ENCODE assay signal across 8 mouse cellular contexts in the genomic region with DNA sequence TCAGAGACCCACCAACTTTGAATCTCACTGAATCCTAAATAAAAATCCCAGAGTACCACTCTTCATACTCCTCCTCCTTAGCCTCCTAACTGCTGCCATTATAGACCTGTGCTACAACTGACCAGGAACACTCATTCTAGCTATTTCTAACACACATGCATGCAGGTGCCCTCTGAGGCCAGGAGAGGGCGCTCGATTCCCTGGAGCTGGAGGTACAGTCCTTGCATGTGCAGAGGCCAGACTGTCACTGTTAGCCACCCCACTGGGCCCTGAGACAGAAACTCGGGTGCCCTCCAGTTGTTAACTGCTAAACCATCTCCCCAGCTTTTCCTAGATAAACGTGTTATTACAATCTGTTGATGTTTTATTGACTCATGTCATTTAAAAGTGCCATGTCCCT. TPM values are rescaled to one million over a fixed set of nuclear protein-coding genes. Genes with fewer than 3 reads are reported as not detected.
DNase-seq lines count a peak whose midpoint lies in the region; ATAC-seq and TF ChIP-seq lines count a peak whose summit lies in the region.

No protein-coding gene starts in this region.

- DNase-seq in forebrain, postnatal 0 days = no peak
- DNase-seq in midbrain, postnatal 0 days (ENCODE audit: low spot score) = peak; percentile 25
- DNase-seq in midbrain, embryonic 11.5 days (ENCODE audit: low spot score, missing footprints) = no peak
- DNase-seq in neural tube, embryonic 11.5 days (ENCODE audit: low spot score) = peak; percentile 42
- DNase-seq in ovary, postnatal 10 days (ENCODE audit: low spot score) = no peak
- no peak for DNase-seq in layer of hippocampus, adult 9-11 months

- no peaks in the 10 kb centered on the region for H3K27me3 ChIP-seq in forebrain, postnatal 0 days (ENCODE audit: insufficient read depth, low read length)
- no peaks in the 10 kb centered on the region for H3K27me3 ChIP-seq in forebrain, embryonic 16.5 days (replicated peaks; ENCODE audit: control insufficient read depth, insufficient read depth, low read length)
- H3K27me3 ChIP-seq in midbrain, postnatal 0 days (ENCODE audit: insufficient read depth, low read length) = no peaks in the 10 kb centered on the region
- H3K27me3 ChIP-seq in midbrain, embryonic 11.5 days (ENCODE audit: control insufficient read depth, insufficient read depth, low read length) = no peaks in the 10 kb centered on the region
- no peaks in the 10 kb centered on the region for H3K27me3 ChIP-seq in neural tube, embryonic 11.5 days (ENCODE audit: control insufficient read depth, insufficient read depth, low read length)

- WGBS in forebrain, postnatal 0 days = 43% methylated on average over 4 of the region's 4 CpGs
- 40% methylated on average over 4 of the region's 4 CpGs for WGBS in forebrain, embryonic 16.5 days
- 40% methylated on average over 4 of the region's 4 CpGs for WGBS in midbrain, postnatal 0 days
- 43% methylated on average over 4 of the region's 4 CpGs for WGBS in midbrain, embryonic 11.5 days
- 40% methylated on average over 4 of the region's 4 CpGs for whole genome bisulfite sequencing in neural tube, embryonic 11.5 days

- no peak overlapping the region for H3K27ac ChIP-seq in forebrain, postnatal 0 days (ENCODE audit: low read depth, low read length)
- no peak overlapping the region for H3K27ac ChIP-seq in forebrain, embryonic 16.5 days (ENCODE audit: low read length)
- H3K27ac ChIP-seq in midbrain, postnatal 0 days (ENCODE audit: low read depth, low read length) = no peak overlapping the region
- no peak overlapping the region for H3K27ac ChIP-seq in midbrain, embryonic 11.5 days (ENCODE audit: low read depth, low read length)
- no peak overlapping the region for H3K27ac ChIP-seq in cortical plate, adult 2 months (ENCODE audit: insufficient read depth, low read length)
- no peak overlapping the region for H3K27ac ChIP-seq in neural tube, embryonic 11.5 days (ENCODE audit: low read depth, low read length)

- TF ChIP-seq POLR2A in cortical plate, adult 2 months (IDR thresholded peaks at IDR 0.05; ENCODE audit: extremely low read depth, insufficient read depth, low read length) = no peak

- peaks cover 6% of the 10 kb centered on the region for H3K4me1 ChIP-seq in forebrain, postnatal 0 days (ENCODE audit: insufficient read depth)
- peaks cover 12% of the 10 kb centered on the region for H3K4me1 ChIP-seq in forebrain, embryonic 16.5 days (replicated peaks; ENCODE audit: control insufficient read depth, insufficient read depth, low read length)
- H3K4me1 ChIP-seq in midbrain, postnatal 0 days (ENCODE audit: insufficient read depth, low read length) = 0 out of 2 replicates have a peak, but pooled peaks cover 2% of the 10 kb centered on the region
- H3K4me1 ChIP-seq in midbrain, embryonic 11.5 days (ENCODE audit: control insufficient read depth, insufficient read depth, low read length) = peaks cover 3% of the 10 kb centered on the region; the same call in 1 of the 2 replicates
- peaks cover 2% of the 10 kb centered on the region; the same call in 1 of the 2 replicates for H3K4me1 ChIP-seq in cortical plate, adult 2 months (ENCODE audit: control insufficient read depth, insufficient read depth, low read length)
- peaks cover 11% of the 10 kb centered on the region for H3K4me1 ChIP-seq in neural tube, embryonic 11.5 days (ENCODE audit: control insufficient read depth, insufficient read depth, low read length)

- H3K36me3 ChIP-seq in forebrain, postnatal 0 days (ENCODE audit: insufficient read depth) = peaks cover 11% of the 10 kb centered on the region; the same call in 1 of the 2 replicates
- H3K36me3 ChIP-seq in forebrain, embryonic 16.5 days (ENCODE audit: control insufficient read depth, insufficient read depth) = no peaks in the 10 kb centered on the region
- peaks cover 9% of the 10 kb centered on the region; the same call in 1 of the 2 replicates for H3K36me3 ChIP-seq in midbrain, postnatal 0 days (ENCODE audit: insufficient read depth, low read length)
- H3K36me3 ChIP-seq in midbrain, embryonic 11.5 days (ENCODE audit: control insufficient read depth, insufficient read depth, low read length) = no peaks in the 10 kb centered on the region
- no peaks in the 10 kb centered on the region; the same call in 1 of the 2 replicates for H3K36me3 ChIP-seq in neural tube, embryonic 11.5 days (ENCODE audit: control insufficient read depth, insufficient read depth, low read length)

- ATAC-seq in forebrain, postnatal 0 days = no peak
- ATAC-seq in forebrain, embryonic 16.5 days = no peak
- no peak for ATAC-seq in midbrain, postnatal 0 days (ENCODE audit: low FRiP score)
- no peak for ATAC-seq in midbrain, embryonic 11.5 days (ENCODE audit: low FRiP score)
- no peak for ATAC-seq in neural tube, embryonic 11.5 days (ENCODE audit: insufficient read depth, low FRiP score, low TSS enrichment)

- H3K4me3 ChIP-seq in forebrain, postnatal 0 days (ENCODE audit: low read depth, low read length) = no peak overlapping the region
- no peak overlapping the region for H3K4me3 ChIP-seq in forebrain, embryonic 16.5 days (replicated peaks; ENCODE audit: low read length)
- H3K4me3 ChIP-seq in midbrain, postnatal 0 days (ENCODE audit: low read depth, low read length) = no peak overlapping the region
- H3K4me3 ChIP-seq in midbrain, embryonic 11.5 days (ENCODE audit: low read depth, low read length) = no peak overlapping the region
- H3K4me3 ChIP-seq in cortical plate, adult 2 months (ENCODE audit: insufficient read depth, low read length) = no peak overlapping the region
- no peak overlapping the region for H3K4me3 ChIP-seq in neural tube, embryonic 11.5 days (ENCODE audit: low read depth, low read length)

- no peak overlapping the region for H3K4me2 ChIP-seq in forebrain, postnatal 0 days (ENCODE audit: low read depth)
- H3K4me2 ChIP-seq in forebrain, embryonic 16.5 days (ENCODE audit: low read length) = no peak overlapping the region
- H3K4me2 ChIP-seq in midbrain, postnatal 0 days (ENCODE audit: low read depth, low read length, poor library complexity, severe bottlenecking) = no peak overlapping the region
- no peak overlapping the region for H3K4me2 ChIP-seq in midbrain, embryonic 11.5 days
- H3K4me2 ChIP-seq in neural tube, embryonic 11.5 days (ENCODE audit: low read depth) = no peak overlapping the region

- H3K9me3 ChIP-seq in forebrain, postnatal 0 days (ENCODE audit: low read length) = no peaks in the 10 kb centered on the region
- H3K9me3 ChIP-seq in forebrain, embryonic 16.5 days (ENCODE audit: control insufficient read depth, low read length) = no peaks in the 10 kb centered on the region
- H3K9me3 ChIP-seq in midbrain, postnatal 0 days (ENCODE audit: low read length) = no peaks in the 10 kb centered on the region
- H3K9me3 ChIP-seq in midbrain, embryonic 11.5 days (ENCODE audit: control insufficient read depth, low read length) = no peaks in the 10 kb centered on the region
- H3K9me3 ChIP-seq in neural tube, embryonic 11.5 days (ENCODE audit: control insufficient read depth, low read length) = no peaks in the 10 kb centered on the region

- peak; percentile 67 for TF ChIP-seq CTCF in forebrain, postnatal 0 days (IDR thresholded peaks at IDR 0.05; ENCODE audit: low read depth)
- peak; percentile 70 for TF ChIP-seq CTCF in midbrain, postnatal 0 days (IDR thresholded peaks at IDR 0.05)
- TF ChIP-seq CTCF in cortical plate, adult 2 months (IDR thresholded peaks at IDR 0.05; ENCODE audit: extremely low read depth, insufficient read depth, low read length) = peak; percentile 50

- H3K9ac ChIP-seq in forebrain, postnatal 0 days = no peak overlapping the region
- H3K9ac ChIP-seq in forebrain, embryonic 16.5 days (replicated peaks; ENCODE audit: low read depth, low read length) = no peak overlapping the region
- H3K9ac ChIP-seq in midbrain, postnatal 0 days (replicated peaks; ENCODE audit: low read length, poor library complexity, severe bottlenecking) = no peak overlapping the region
- H3K9ac ChIP-seq in midbrain, embryonic 11.5 days (ENCODE audit: low read length) = no peak overlapping the region
- no peak overlapping the region for H3K9ac ChIP-seq in neural tube, embryonic 11.5 days (ENCODE audit: low read length)

RNA-seq across cellular contexts. Expression of a gene that starts 3.4 kb away (rescaled TPM):
- 21.6 and 26.0 TPM in 2 replicates for total RNA-seq in forebrain, postnatal 0 days (2014; rRNA removed)
- 22.4 TPM in 2 replicates for polyA plus RNA-seq in forebrain, postnatal 0 days (2015; fragmentation: Nextera tagmentation; extraction: Ambion mirVana)
- 23.6 and 24.1 TPM in 2 replicates for polyA plus RNA-seq in forebrain, embryonic 16.5 days (2015; fragmentation: Nextera tagmentation; extraction: Ambion mirVana)
- 15.1 and 16.2 TPM in 2 replicates for total RNA-seq in midbrain, postnatal 0 days (2014; rRNA removed)
- polyA plus RNA-seq in midbrain, postnatal 0 days (2015; fragmentation: Nextera tagmentation; extraction: Ambion mirVana) = 20.1 and 21.2 TPM in 2 replicates
- polyA plus RNA-seq in midbrain, embryonic 11.5 days (2014; fragmentation: Nextera tagmentation; extraction: Ambion mirVana) = 24.5 and 27.5 TPM in 2 replicates
- 14.5 and 17.2 TPM in 2 replicates for polyA plus RNA-seq in cortical plate, adult 2 months (2012; rRNA removed)
- 23.6 and 25.4 TPM in 2 replicates for polyA plus RNA-seq in neural tube, embryonic 11.5 days (2014; fragmentation: Nextera tagmentation; extraction: Ambion mirVana)

RNA-seq across cellular contexts. Expression of a gene that starts 10.6 kb away (rescaled TPM):
- 14.3 and 20.4 TPM in 2 replicates for total RNA-seq in forebrain, postnatal 0 days (2014; rRNA removed)
- 8.8 and 11.8 TPM in 2 replicates for polyA plus RNA-seq in forebrain, postnatal 0 days (2015; fragmentation: Nextera tagmentation; extraction: Ambion mirVana)
- polyA plus RNA-seq in forebrain, embryonic 16.5 days (2015; fragmentation: Nextera tagmentation; extraction: Ambion mirVana) = 11.6 and 12.5 TPM in 2 replicates
- 17.3 and 27.0 TPM in 2 replicates for total RNA-seq in midbrain, postnatal 0 days (2014; rRNA removed)
- 14.7 and 15.5 TPM in 2 replicates for polyA plus RNA-seq in midbrain, postnatal 0 days (2015; fragmentation: Nextera tagmentation; extraction: Ambion mirVana)
- polyA plus RNA-seq in midbrain, embryonic 11.5 days (2014; fragmentation: Nextera tagmentation; extraction: Ambion mirVana) = 6.6 and 7.4 TPM in 2 replicates
- 14.8 and 15.4 TPM in 2 replicates for polyA plus RNA-seq in cortical plate, adult 2 months (2012; rRNA removed)
- polyA plus RNA-seq in neural tube, embryonic 11.5 days (2014; fragmentation: Nextera tagmentation; extraction: Ambion mirVana) = 6.9 and 8.6 TPM in 2 replicates

RNA-seq across cellular contexts. Expression of a gene that starts 56.2 kb away (rescaled TPM):
- total RNA-seq in forebrain, postnatal 0 days (2014; rRNA removed) = 2.9 and 9.1 TPM in 2 replicates
- 1.3 and 2.1 TPM in 2 replicates for polyA plus RNA-seq in forebrain, postnatal 0 days (2015; fragmentation: Nextera tagmentation; extraction: Ambion mirVana)
- polyA plus RNA-seq in forebrain, embryonic 16.5 days (2015; fragmentation: Nextera tagmentation; extraction: Ambion mirVana) = 1.8 and 2.7 TPM in 2 replicates
- total RNA-seq in midbrain, postnatal 0 days (2014; rRNA removed) = 4.3 and 9.2 TPM in 2 replicates
- 2.1 and 2.2 TPM in 2 replicates for polyA plus RNA-seq in midbrain, postnatal 0 days (2015; fragmentation: Nextera tagmentation; extraction: Ambion mirVana)
- polyA plus RNA-seq in midbrain, embryonic 11.5 days (2014; fragmentation: Nextera tagmentation; extraction: Ambion mirVana) = 2.0 and 3.1 TPM in 2 replicates
- polyA plus RNA-seq in cortical plate, adult 2 months (2012; rRNA removed) = 7.6 and 7.7 TPM in 2 replicates
- polyA plus RNA-seq in neural tube, embryonic 11.5 days (2014; fragmentation: Nextera tagmentation; extraction: Ambion mirVana) = 2.5 and 3.1 TPM in 2 replicates

Comparison
In these comparisons a context has a peak if more than half of its experiments do, and no peak if none do; other contexts are left out.
1. DNase-seq: peak in midbrain, postnatal 0 days (single experiment) and neural tube, embryonic 11.5 days (single experiment); none in forebrain, postnatal 0 days (single experiment), midbrain, embryonic 11.5 days (single experiment), ovary, postnatal 10 days (single experiment) and layer of hippocampus, adult 9-11 months (single experiment).
2. Peak in every context shown above with its lines, with median percentiles within 50 percentile points of each other: CTCF ChIP-seq.